Mouse (Mus musculus): ENCODE data around the gene AA986860.

DNA sequence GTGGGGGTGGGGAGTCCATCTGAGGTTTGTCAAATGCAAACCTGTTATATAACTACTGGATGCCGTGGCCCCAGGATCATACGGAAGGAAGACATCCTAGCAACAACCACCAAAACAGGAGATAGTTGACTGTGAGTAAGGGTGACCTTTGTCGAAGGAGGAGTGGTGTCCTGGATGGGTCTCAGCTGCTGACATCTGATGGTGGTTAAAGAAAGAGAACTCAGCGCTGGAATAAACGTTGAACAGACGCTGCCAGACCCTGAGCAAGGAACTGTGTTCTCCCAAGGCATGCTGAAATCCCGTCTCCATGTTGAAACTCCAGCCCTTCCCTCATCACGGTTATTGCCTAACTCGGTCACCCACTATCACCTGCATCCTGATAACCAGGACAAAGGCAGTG, 27.9 kb downstream of the AA986860 start:
- TF ChIP-seq ZC3H11A (IDR thresholded peaks at IDR 0.05; ENCODE audit: borderline replicate concordance, low read depth, low read length) (no peak), CHD2 (IDR thresholded peaks at IDR 0.05; ENCODE audit: low read depth, low read length) (no peak), ZNF384 (IDR thresholded peaks at IDR 0.05; ENCODE audit: low read depth, low read length) (no peak), MAFK (IDR thresholded peaks at IDR 0.05; ENCODE audit: insufficient read depth, low read depth, low read length) (no peak)
